Mouse (Mus musculus) MEL (cell line): ENCODE measurements around the gene Fyn. TPM values are rescaled to one million over a fixed set of nuclear protein-coding genes. Genes with fewer than 3 reads are reported as not detected.

Experiments used
- DNase-seq: peaks from one replicate; pipeline ENCODE4 v3.0.0; 2011; ENCODE audit warnings: low read depth, low spot score
- H3K27ac ChIP-seq: 2 replicates; pipeline ENCODE4 v1.5.1; 2012; ENCODE audit warnings: low read depth, mild to moderate bottlenecking, control low read depth, low read length, moderate library complexity; ENCODE audit not compliant: control insufficient read depth
- H3K27me3 ChIP-seq, 2 experiments: fragments of 150-350 bp in 1 of 2; sonication (generic) in 1 of 2; 2 replicates each; pipeline ENCODE4 v1.6.1; 2012; ENCODE audit warnings: low read length in 2 of 2, mild to moderate bottlenecking in 2 of 2, improper control_type of control experiment in 1 of 2, moderate library complexity in 1 of 2; ENCODE audit not compliant: insufficient read depth in 2 of 2, control insufficient read depth in 1 of 2
- H3K36me3 ChIP-seq, 2 experiments: 2 replicates each; pipeline ENCODE4 v1.6.1; 2012 to 2014; ENCODE audit warnings: low read length in 2 of 2, improper control_type of control experiment in 1 of 2, inconsistent platforms in 1 of 2, mild to moderate bottlenecking in 1 of 2; ENCODE audit not compliant: insufficient read depth in 2 of 2, control insufficient read depth in 1 of 2
- H3K4me1 ChIP-seq, 2 experiments: fragments of 150-350 bp in 1 of 2; sonication (generic) in 1 of 2; 2 replicates each; pipeline ENCODE4 v1.6.1; 2012; ENCODE audit warnings: low read length in 2 of 2, improper control_type of control experiment in 1 of 2, mild to moderate bottlenecking in 1 of 2; ENCODE audit not compliant: insufficient read depth in 2 of 2, control insufficient read depth in 1 of 2
- H3K4me3 ChIP-seq, 2 experiments: fragments of 150-350 bp in 1 of 2; sonication (generic) in 1 of 2; 2 replicates each; pipeline ENCODE4 v1.5.1; 2012; ENCODE audit warnings: low read depth in 2 of 2, low read length in 2 of 2, mild to moderate bottlenecking in 2 of 2, moderate library complexity in 2 of 2, control low read depth in 1 of 2, improper control_type of control experiment in 1 of 2; ENCODE audit not compliant: control insufficient read depth in 1 of 2, insufficient read depth in 1 of 2
- H3K79me2 ChIP-seq: 2 replicates; pipeline ENCODE4 v1.6.1; 2012; ENCODE audit warnings: mild to moderate bottlenecking, low read length, moderate library complexity; ENCODE audit not compliant: control insufficient read depth, poor library complexity, insufficient read depth
- H3K9ac ChIP-seq: 2 replicates; pipeline ENCODE4 v1.6.1; 2012; ENCODE audit warnings: low read depth, mild to moderate bottlenecking, control low read depth, low read length, moderate library complexity; ENCODE audit not compliant: control insufficient read depth, poor library complexity, severe bottlenecking
- H3K9me3 ChIP-seq: fragments of 150-350 bp; sonication (generic); replicated peaks from 2 replicates; pipeline ENCODE4 v1.6.1; 2012; ENCODE audit warnings: mild to moderate bottlenecking, low read length, improper control_type of control experiment, moderate library complexity; ENCODE audit not compliant: insufficient read depth
- BHLHE40 ChIP-seq: IDR thresholded peaks from 2 replicates; pipeline ENCODE4 v1.6.1; 2012; ENCODE audit warnings: low read depth, mild to moderate bottlenecking, inconsistent platforms, low read length, improper control_type of control experiment, borderline replicate concordance
- CHD1 ChIP-seq: IDR thresholded peaks from 2 replicates; pipeline ENCODE4 v1.6.1; 2012; ENCODE audit warnings: low read depth, mild to moderate bottlenecking, inconsistent platforms, low read length, improper control_type of control experiment
- CHD2 ChIP-seq: IDR thresholded peaks from 2 replicates; pipeline ENCODE4 v1.6.1; 2011; ENCODE audit warnings: low read length, improper control_type of control experiment
- CTCF ChIP-seq, 3 experiments: IDR thresholded peaks in 2 of 3; conservative IDR thresholded peaks in 1 of 3; 2 replicates each; pipeline ENCODE4 v1.5.1; 2011 to 2012; ENCODE audit warnings: low read length in 3 of 3, low read depth in 2 of 3, mild to moderate bottlenecking in 2 of 3, improper control_type of control experiment in 1 of 3, inconsistent platforms in 1 of 3, mixed read lengths in 1 of 3, moderate library complexity in 1 of 3; ENCODE audit not compliant: control insufficient read depth in 1 of 3, insufficient read depth in 1 of 3, poor library complexity in 1 of 3, severe bottlenecking in 1 of 3
- E2F4 ChIP-seq: IDR thresholded peaks from 2 replicates; pipeline ENCODE4 v1.6.1; 2011; ENCODE audit warnings: low read depth, low read length, improper control_type of control experiment, borderline replicate concordance
- EP300 ChIP-seq, 2 experiments: IDR thresholded peaks; 2 replicates each; pipeline ENCODE4 v1.6.1; 2011; ENCODE audit warnings: improper control_type of control experiment in 2 of 2, low read length in 2 of 2, low read depth in 1 of 2, mild to moderate bottlenecking in 1 of 2
- GABPA ChIP-seq: IDR thresholded peaks from 2 replicates; pipeline ENCODE4 v1.6.1; 2012; ENCODE audit warnings: low read depth, mild to moderate bottlenecking, inconsistent platforms, low read length, improper control_type of control experiment, moderate library complexity
- JUND ChIP-seq: IDR thresholded peaks from 2 replicates; pipeline ENCODE4 v1.6.1; 2011; ENCODE audit warnings: low read depth, mild to moderate bottlenecking, improper control_type of control experiment, low read length
- KAT2A ChIP-seq: conservative IDR thresholded peaks from 2 replicates; pipeline ENCODE4 v1.6.1; 2012; ENCODE audit warnings: low read depth, low read length, improper control_type of control experiment, inconsistent platforms
- MAX ChIP-seq: IDR thresholded peaks from 2 replicates; pipeline ENCODE4 v1.6.1; 2011; ENCODE audit warnings: low read length, improper control_type of control experiment
- MXI1 ChIP-seq: IDR thresholded peaks from 2 replicates; pipeline ENCODE4 v1.6.1; 2011; ENCODE audit warnings: mild to moderate bottlenecking, low read depth, low read length, improper control_type of control experiment
- NRF1 ChIP-seq: IDR thresholded peaks from 2 replicates; pipeline ENCODE4 v1.6.1; 2014; ENCODE audit warnings: low read depth, mild to moderate bottlenecking, inconsistent platforms, low read length, improper control_type of control experiment, moderate library complexity; ENCODE audit not compliant: poor library complexity, insufficient read depth, severe bottlenecking
- POLR2AphosphoS2 ChIP-seq: IDR thresholded peaks from 2 replicates; pipeline ENCODE4 v1.6.1; 2011; ENCODE audit warnings: low read length, improper control_type of control experiment
- RAD21 ChIP-seq: IDR thresholded peaks from 2 replicates; pipeline ENCODE4 v1.6.1; 2011; ENCODE audit warnings: mild to moderate bottlenecking, low read depth, low read length, improper control_type of control experiment
- RCOR1 ChIP-seq: IDR thresholded peaks from 2 replicates; pipeline ENCODE4 v1.6.1; 2012; ENCODE audit warnings: low read depth, mild to moderate bottlenecking, inconsistent platforms, low read length, improper control_type of control experiment
- SMC3 ChIP-seq: IDR thresholded peaks from 2 replicates; pipeline ENCODE4 v1.6.1; 2011; ENCODE audit warnings: low read depth, low read length, improper control_type of control experiment
- TAL1 ChIP-seq: IDR thresholded peaks from 2 replicates; pipeline ENCODE4 v1.6.1; 2012; ENCODE audit warnings: mild to moderate bottlenecking, inconsistent platforms, low read length, moderate library complexity, mixed read lengths
- TBP ChIP-seq: IDR thresholded peaks from 2 replicates; pipeline ENCODE4 v1.8.0; 2011; ENCODE audit warnings: low read depth, low read length, improper control_type of control experiment
- UBTF ChIP-seq: IDR thresholded peaks from 2 replicates; pipeline ENCODE4 v1.6.1; 2012; ENCODE audit warnings: low read depth, mild to moderate bottlenecking, inconsistent platforms, low read length, improper control_type of control experiment, moderate library complexity, borderline replicate concordance; ENCODE audit not compliant: insufficient read depth
- USF1 ChIP-seq: IDR thresholded peaks from 2 replicates; pipeline ENCODE4 v1.6.1; 2014; ENCODE audit warnings: low read depth, mild to moderate bottlenecking, inconsistent platforms, low read length, improper control_type of control experiment, moderate library complexity
- ZKSCAN1 ChIP-seq: IDR thresholded peaks from 2 replicates; pipeline ENCODE4 v1.6.1; 2012; ENCODE audit warnings: low read depth, mild to moderate bottlenecking, inconsistent platforms, low read length, improper control_type of control experiment, moderate library complexity
- ZMIZ1 ChIP-seq: IDR thresholded peaks from 2 replicates; pipeline ENCODE4 v1.6.1; 2012; ENCODE audit warnings: low read depth, mild to moderate bottlenecking, inconsistent platforms, low read length, improper control_type of control experiment, moderate library complexity
- ZNF384 ChIP-seq: IDR thresholded peaks from 2 replicates; pipeline ENCODE4 v1.6.1; 2012; ENCODE audit warnings: low read depth, mild to moderate bottlenecking, inconsistent platforms, low read length, improper control_type of control experiment
- polyA plus RNA-seq, 2 experiments: library from polyadenylated mRNA; stranded (reverse) in 1 of 2; unstranded in 1 of 2; fragments of >175 nt in 1 of 2; fragments of >200 nt in 1 of 2; gene quantifications; 2 replicates each; pipeline versions ENCODE4 v1.2.1 to v1.2.4; 2012; ENCODE audit warnings: low replicate concordance in 2 of 2, low read depth in 1 of 2; ENCODE audit not compliant: insufficient read length in 2 of 2, insufficient read depth in 1 of 2, missing spikeins in 1 of 2
- total RNA-seq: library from RNA; depleted of rRNA; stranded (reverse); fragments of 300-350 nt; gene quantifications from 2 replicates; pipeline ENCODE4 v1.2.3, GENCODE M21; 2012

Fyn gene
- total and polyA plus RNA-seq, 3 experiments, result 0.03 TPM; not detected in 2

GRCm38 (mm10) chr10:39589765-39590546, 221.3 kb downstream of the Fyn start:
- Histone ChIP-seq H3K36me3 (no peaks in the 10 kb centered on the region), H3K4me1 (no peaks in the 10 kb centered on the region), H3K9ac (no peak overlapping the region), H3K79me2 (no peaks in the 10 kb centered on the region), H3K27me3 (no peaks in the 10 kb centered on the region; a peak in 1 of 4 replicates), H3K4me3 (no peak overlapping the region), H3K9me3 (no peaks in the 10 kb centered on the region), H3K27ac (no peak overlapping the region)
- DNase-seq, result no peak
- no peak for TF ChIP-seq ZKSCAN1
- TF ChIP-seq TBP, result no peak
- TF ChIP-seq NRF1, result no peak
- TF ChIP-seq TAL1, result no peak
- no peak for TF ChIP-seq EP300 (IDR thresholded peaks at IDR 0.05; ENCODE audit: low read depth in 1 of 2, low read length in 2 of 2)
- TF ChIP-seq CTCF (IDR thresholded peaks at IDR 0.05 in 2 of 3, conservative IDR thresholded peaks at IDR 0.05 in 1 of 3; ENCODE audit: control insufficient read depth in 1 of 3, insufficient read depth in 1 of 3, low read depth in 2 of 3, low read length in 3 of 3, poor library complexity in 1 of 3, severe bottlenecking in 1 of 3), result no peak
- TF ChIP-seq BHLHE40, result no peak
- TF ChIP-seq USF1, result no peak
- no peak for TF ChIP-seq UBTF
- TF ChIP-seq CHD2, result no peak
- TF ChIP-seq KAT2A, result no peak
- no peak for TF ChIP-seq MAX
- no peak for TF ChIP-seq GABPA
- no peak for TF ChIP-seq ZMIZ1
- TF ChIP-seq SMC3, result no peak
- TF ChIP-seq ZNF384, result no peak
- TF ChIP-seq POLR2AphosphoS2, result no peak
- TF ChIP-seq E2F4, result no peak
- TF ChIP-seq RCOR1, result no peak
- TF ChIP-seq MXI1, result no peak

DNA sequence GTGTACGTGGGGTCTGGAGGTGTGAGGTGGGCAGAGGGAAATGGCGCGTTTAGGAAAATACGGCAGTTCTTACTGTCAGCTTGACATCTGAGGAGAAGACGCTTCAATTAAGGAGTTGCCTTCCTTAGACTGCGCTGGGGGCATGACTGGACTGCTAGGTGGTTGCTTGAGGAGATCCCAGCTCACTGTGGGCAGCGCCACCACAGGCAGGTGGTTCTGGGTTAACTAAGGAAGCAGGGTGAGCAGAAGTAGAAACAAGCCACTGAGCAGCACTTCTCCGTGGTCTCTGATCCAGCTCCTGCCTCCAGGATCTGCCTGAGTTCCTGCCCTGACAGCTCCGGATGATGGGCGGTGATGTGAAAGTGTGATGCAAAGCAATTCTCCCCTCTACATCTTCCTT, 222.0 kb downstream of the Fyn start:
- no peaks in the 10 kb centered on the region for H3K79me2 ChIP-seq
- H3K9ac ChIP-seq, result no peak overlapping the region
- H3K4me3 ChIP-seq, result no peak overlapping the region
- no peaks in the 10 kb centered on the region for H3K9me3 ChIP-seq
- no peaks in the 10 kb centered on the region; a peak in 1 of 4 replicates for H3K27me3 ChIP-seq
- H3K4me1 ChIP-seq, result no peaks in the 10 kb centered on the region
- H3K36me3 ChIP-seq, result no peaks in the 10 kb centered on the region
- no peak for DNase-seq
- no peak overlapping the region for H3K27ac ChIP-seq
- TF ChIP-seq ZKSCAN1 (no peak), GABPA (no peak), CHD1 (no peak), UBTF (no peak), MXI1 (no peak), JUND (no peak), KAT2A (no peak), RAD21 (no peak), RCOR1 (no peak)
